Mouse (Mus musculus): ENCODE measurements around the gene Tmprss9. TPM values are rescaled to one million over a fixed set of nuclear protein-coding genes. Genes with fewer than 3 reads are reported as not detected.

The Tmprss9 gene
- total and polyA plus RNA-seq, 3 experiments, result 0.04 TPM; not detected in 2

DNA sequence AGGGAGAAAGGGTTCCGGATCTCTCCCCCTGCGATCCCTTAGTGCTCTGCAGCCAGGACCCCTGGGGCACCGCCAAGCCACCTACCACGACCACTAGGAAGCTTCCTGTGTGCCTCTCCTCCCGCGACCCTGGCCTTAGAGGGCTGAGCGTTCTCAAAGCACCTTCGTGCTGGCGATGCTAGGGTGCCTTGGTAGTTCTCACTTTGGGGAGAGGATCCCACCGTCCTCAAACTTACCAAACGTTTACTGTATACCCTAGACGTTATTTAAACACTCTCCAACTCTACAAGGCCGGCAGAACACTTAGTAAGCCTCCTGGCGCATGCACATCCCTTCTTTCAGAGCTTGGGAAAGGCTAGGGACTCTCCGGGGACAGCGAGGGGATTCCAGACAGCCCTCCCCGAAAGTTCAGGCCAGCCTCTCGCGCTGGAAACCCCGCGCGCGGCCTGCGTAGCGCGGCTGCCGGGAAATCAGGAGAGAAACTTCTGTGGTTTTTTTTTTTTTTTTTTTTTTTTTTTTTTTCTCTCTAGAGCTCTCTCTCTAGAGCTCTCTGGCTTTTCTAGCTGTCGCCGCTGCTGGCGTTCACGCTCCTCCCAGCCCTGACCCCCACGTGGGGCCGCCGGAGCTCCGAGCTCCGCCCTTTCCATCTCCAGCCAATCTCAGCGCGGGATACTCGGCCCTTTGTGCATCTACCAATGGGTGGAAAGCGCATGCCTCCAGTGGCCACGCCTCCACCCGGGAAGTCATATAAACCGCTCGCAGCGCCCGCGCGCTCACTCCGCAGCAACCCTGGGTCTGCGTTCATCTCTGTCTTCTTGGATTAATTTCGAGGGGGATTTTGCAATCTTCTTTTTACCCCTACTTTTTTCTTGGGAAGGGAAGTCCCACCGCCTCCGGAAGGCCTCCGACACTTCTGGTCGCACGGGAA lies 57.9 kb downstream of the Tmprss9 start, which contains the start of gene Gadd45b:
Gene Gadd45b (plus strand): TSS at position 775 of the 928 bp plus-strand sequence.
- H3K4me2 ChIP-seq (ENCODE audit: insufficient read depth, low read depth, poor library complexity, severe bottlenecking), result peak within 1 kb of the TSS; percentile 87
- H3K27ac ChIP-seq (ENCODE audit: insufficient read depth, low read depth), result peak within 1 kb of the TSS; percentile 89
- no peaks in the 10 kb centered on the region for H3K9me3 ChIP-seq (replicated peaks; ENCODE audit: low read length)
- peaks cover 9% of the 10 kb centered on the region for H3K79me2 ChIP-seq (replicated peaks; ENCODE audit: control insufficient read depth, extremely low read depth, insufficient read depth, poor library complexity, severe bottlenecking)
- peak within 1 kb of the TSS; percentile 64 to 96 (median 89) for H3K4me3 ChIP-seq (replicated peaks in 1 of 3; ENCODE audit: low read depth in 2 of 3, low read length in 2 of 3, poor library complexity in 1 of 3)
- dilution Hi-C loops (cut with MboI; ENCODE audit: extremely low pct_ligation_motif_present, extremely low pct_unique_long_range_greater_than_20kb, low sequenced_read_pairs), result no loop called here
- H3K9ac ChIP-seq (ENCODE audit: insufficient read depth, low read depth), result peak within 1 kb of the TSS; percentile 80
- peaks cover 3 to 14% of the 10 kb centered on the region in 2 experiments for H3K36me3 ChIP-seq (replicated peaks in 1 of 2; ENCODE audit: control insufficient read depth in 1 of 2, insufficient read depth in 1 of 2, low read length in 1 of 2)
- H3K27me3 ChIP-seq (replicated peaks), result peaks cover 3% of the 10 kb centered on the region
- peak; percentile 98 for DNase-seq (ENCODE audit: extremely low read depth)
- in situ Hi-C loops (cut with MboI; ENCODE audit: low pct_ligation_motif_present, low pct_unique_long_range_greater_than_20kb, low sequenced_read_pairs), result loop anchor here (5.0 to 10.0 kb wide), 3 partner anchors 38 to 235 kb away; partner anchors contain the start of gene Pias4
- peaks cover 17 to 53% of the 10 kb centered on the region in 2 experiments for H3K4me1 ChIP-seq (ENCODE audit: control insufficient read depth in 1 of 2, insufficient read depth in 2 of 2)
- TF ChIP-seq JUND (conservative IDR thresholded peaks at IDR 0.05; ENCODE audit: low read depth, low read length) (no peak), CHD1 (IDR thresholded peaks at IDR 0.05; ENCODE audit: low read depth, low read length) (no peak; the same call in 1 of the 2 replicates), ZC3H11A (IDR thresholded peaks at IDR 0.05; ENCODE audit: low read depth, low read length) (no peak), GABPA (IDR thresholded peaks at IDR 0.05; ENCODE audit: insufficient replicate concordance, low read depth, low read length) (no peak), IRF4 (IDR thresholded peaks at IDR 0.05; ENCODE audit: low read depth, low read length) (peak; percentile 91), PAX5 (IDR thresholded peaks at IDR 0.05; ENCODE audit: low read length) (no peak), E2F4 (IDR thresholded peaks at IDR 0.05; ENCODE audit: insufficient replicate concordance, low read depth, low read length) (peak; percentile 74; the same call in 1 of the 2 replicates), RCOR1 (conservative IDR thresholded peaks at IDR 0.05; ENCODE audit: low read depth, low read length) (no peak; the same call in 1 of the 2 replicates), MYC (IDR thresholded peaks at IDR 0.05; ENCODE audit: low read depth, low read length) (peak; percentile 83), ETS1 (conservative IDR thresholded peaks at IDR 0.05; ENCODE audit: low read depth, low read length) (peak; percentile 91), EP300 (IDR thresholded peaks at IDR 0.05; ENCODE audit: low read length) (peak; percentile 84), MAX (IDR thresholded peaks at IDR 0.05; ENCODE audit: low read length) (no peak; the same call in 1 of the 2 replicates), TCF12 (IDR thresholded peaks at IDR 0.05; ENCODE audit: low read depth, low read length) (peak; percentile 78), ELF1 (IDR thresholded peaks at IDR 0.05; ENCODE audit: low read depth, low read length) (peak; percentile 65), MXI1 (IDR thresholded peaks at IDR 0.05; ENCODE audit: low read depth, low read length) (peak; percentile 39; the same call in 1 of the 2 replicates), NELFE (IDR thresholded peaks at IDR 0.05; ENCODE audit: low read depth, low read length) (peak; percentile 100), MAFK (IDR thresholded peaks at IDR 0.05; ENCODE audit: insufficient replicate concordance, low read length) (peak; percentile 68; the same call in 1 of the 2 replicates), MEF2A (IDR thresholded peaks at IDR 0.05; ENCODE audit: borderline replicate concordance, low read depth, low read length) (peak; percentile 73), UBTF (IDR thresholded peaks at IDR 0.05; ENCODE audit: low read depth, low read length) (no peak; the same call in none of the 2 replicates), HCFC1 (IDR thresholded peaks at IDR 0.05; ENCODE audit: low read depth, low read length) (peak; percentile 54), USF1 (IDR thresholded peaks at IDR 0.05; ENCODE audit: low read depth, low read length) (peak; percentile 55), ZMIZ1 (IDR thresholded peaks at IDR 0.05; ENCODE audit: low read depth, low read length) (peak; percentile 99), MAZ (IDR thresholded peaks at IDR 0.05; ENCODE audit: low read depth, low read length) (0 out of 2 replicates have a peak, but pooled peaks have one; percentile 10), POLR2AphosphoS2 (IDR thresholded peaks at IDR 0.05; ENCODE audit: low read depth, low read length) (peak; percentile 98), CHD2 (IDR thresholded peaks at IDR 0.05; ENCODE audit: low read length) (peak; percentile 70), BHLHE40 (IDR thresholded peaks at IDR 0.05; ENCODE audit: low read depth, low read length) (peak; percentile 85), TBP (conservative IDR thresholded peaks at IDR 0.05; ENCODE audit: low read depth, low read length) (peak; percentile 98), POLR2A (IDR thresholded peaks at IDR 0.05; ENCODE audit: low read depth, low read length) (peak; percentile 100), NRF1 (IDR thresholded peaks at IDR 0.05; ENCODE audit: low read depth, low read length) (peak; percentile 44; the same call in 1 of the 2 replicates), ZKSCAN1 (IDR thresholded peaks at IDR 0.05; ENCODE audit: borderline replicate concordance, low read depth, low read length) (no peak), CTCF (conservative IDR thresholded peaks at IDR 0.05 in 1 of 2, IDR thresholded peaks at IDR 0.05 in 1 of 2; ENCODE audit: low read depth in 2 of 2, low read length in 2 of 2) (no peak), SMC3 (IDR thresholded peaks at IDR 0.05; ENCODE audit: low read depth, low read length) (no peak), JUN (IDR thresholded peaks at IDR 0.05; ENCODE audit: insufficient read depth, low read depth, low read length) (no peak), KAT2A (IDR thresholded peaks at IDR 0.05; ENCODE audit: insufficient replicate concordance, low read length) (no peak), RAD21 (IDR thresholded peaks at IDR 0.05; ENCODE audit: low read depth, low read length) (no peak), SIN3A (IDR thresholded peaks at IDR 0.05; ENCODE audit: low read length) (peak; percentile 72; the same call in 1 of the 2 replicates), USF2 (conservative IDR thresholded peaks at IDR 0.05; ENCODE audit: low read depth, low read length) (no peak)

Data from CH12.LX (cell line).